Mouse (Mus musculus): ENCODE measurements around the gene Ttc7. TPM values are rescaled to one million over a fixed set of nuclear protein-coding genes. Genes with fewer than 3 reads are reported as not detected.

Ttc7 gene
- total RNA-seq, 1 experiment, result 2.7 TPM

- Histone ChIP-seq H3K9ac (ENCODE audit: insufficient read depth, low read depth, low read length, poor library complexity, severe bottlenecking) (no peak overlapping the region), H3K27ac (ENCODE audit: insufficient read depth, low read depth, low read length, poor library complexity, severe bottlenecking) (no peak overlapping the region), H3K4me1 (ENCODE audit: control insufficient read depth in 2 of 2, insufficient read depth in 2 of 2, low read length in 2 of 2, poor library complexity in 1 of 2) (peaks cover 3 to 8% of the 10 kb centered on the region in 2 experiments; a peak in 3 of 4 replicates), H3K36me3 (ENCODE audit: control insufficient read depth, insufficient read depth, low read length, poor library complexity, severe bottlenecking) (no peaks in the 10 kb centered on the region), H3K9me3 (ENCODE audit: control insufficient read depth, insufficient read depth, low read depth, low read length) (no peaks in the 10 kb centered on the region), H3K4me3 (ENCODE audit: insufficient read depth in 1 of 2, low read depth in 1 of 2, low read length in 2 of 2, poor library complexity in 1 of 2, severe bottlenecking in 1 of 2) (no peak overlapping the region)
- TF ChIP-seq HCFC1 (IDR thresholded peaks at IDR 0.05; ENCODE audit: borderline replicate concordance, insufficient read depth, low read length) (no peak), MAFK (IDR thresholded peaks at IDR 0.05; ENCODE audit: insufficient read depth, low read depth, low read length) (no peak), ZC3H11A (IDR thresholded peaks at IDR 0.05; ENCODE audit: borderline replicate concordance, low read depth, low read length) (no peak), CHD2 (IDR thresholded peaks at IDR 0.05; ENCODE audit: low read depth, low read length) (no peak), ZNF384 (IDR thresholded peaks at IDR 0.05; ENCODE audit: low read depth, low read length) (no peak)
- no peak for DNase-seq (ENCODE audit: low read depth, low spot score)
- in situ Hi-C loops (cut with MboI; ENCODE audit: low sequenced_read_pairs in 2 of 2, unreplicated experiment in 2 of 2), result no loop called here
Measured at GRCm38 (mm10) chr17:87335727-87336126, 53.0 kb downstream of the Ttc7 start.

GRCm38 (mm10) chr17:87336910-87337309 lies 54.2 kb downstream of the Ttc7 start:
- no peak overlapping the region for H3K4me3 ChIP-seq (ENCODE audit: insufficient read depth in 1 of 2, low read depth in 1 of 2, low read length in 2 of 2, poor library complexity in 1 of 2, severe bottlenecking in 1 of 2)
- in situ Hi-C loops (cut with MboI; ENCODE audit: low sequenced_read_pairs in 2 of 2, unreplicated experiment in 2 of 2), result no loop called here
- H3K27ac ChIP-seq (ENCODE audit: insufficient read depth, low read depth, low read length, poor library complexity, severe bottlenecking), result no peak overlapping the region
- no peaks in the 10 kb centered on the region; the same call in 1 of the 2 replicates for H3K36me3 ChIP-seq (ENCODE audit: control insufficient read depth, insufficient read depth, low read length, poor library complexity, severe bottlenecking)
- DNase-seq (ENCODE audit: low read depth, low spot score), result no peak
- H3K9me3 ChIP-seq (ENCODE audit: control insufficient read depth, insufficient read depth, low read depth, low read length), result no peaks in the 10 kb centered on the region
- TF ChIP-seq CHD2 (IDR thresholded peaks at IDR 0.05; ENCODE audit: low read depth, low read length) (no peak), MAFK (IDR thresholded peaks at IDR 0.05; ENCODE audit: insufficient read depth, low read depth, low read length) (no peak), ZNF384 (IDR thresholded peaks at IDR 0.05; ENCODE audit: low read depth, low read length) (no peak), HCFC1 (IDR thresholded peaks at IDR 0.05; ENCODE audit: borderline replicate concordance, insufficient read depth, low read length) (no peak), ZC3H11A (IDR thresholded peaks at IDR 0.05; ENCODE audit: borderline replicate concordance, low read depth, low read length) (no peak)
- no peaks in the 10 kb centered on the region for H3K4me1 ChIP-seq (ENCODE audit: control insufficient read depth in 2 of 2, insufficient read depth in 2 of 2, low read length in 2 of 2, poor library complexity in 1 of 2)
- H3K9ac ChIP-seq (ENCODE audit: insufficient read depth, low read depth, low read length, poor library complexity, severe bottlenecking), result no peak overlapping the region

- in situ Hi-C loops (cut with MboI; ENCODE audit: low sequenced_read_pairs in 2 of 2, unreplicated experiment in 2 of 2), result no loop called here
- no peaks in the 10 kb centered on the region for H3K4me1 ChIP-seq (ENCODE audit: control insufficient read depth in 2 of 2, insufficient read depth in 2 of 2, low read length in 2 of 2, poor library complexity in 1 of 2)
- TF ChIP-seq MAFK (IDR thresholded peaks at IDR 0.05; ENCODE audit: insufficient read depth, low read depth, low read length) (no peak), CHD2 (IDR thresholded peaks at IDR 0.05; ENCODE audit: low read depth, low read length) (no peak), ZNF384 (IDR thresholded peaks at IDR 0.05; ENCODE audit: low read depth, low read length) (no peak), HCFC1 (IDR thresholded peaks at IDR 0.05; ENCODE audit: borderline replicate concordance, insufficient read depth, low read length) (no peak), ZC3H11A (IDR thresholded peaks at IDR 0.05; ENCODE audit: borderline replicate concordance, low read depth, low read length) (no peak)
- H3K9me3 ChIP-seq (ENCODE audit: control insufficient read depth, insufficient read depth, low read depth, low read length), result no peaks in the 10 kb centered on the region
- H3K4me3 ChIP-seq (ENCODE audit: insufficient read depth in 1 of 2, low read depth in 1 of 2, low read length in 2 of 2, poor library complexity in 1 of 2, severe bottlenecking in 1 of 2), result no peak overlapping the region
- H3K27ac ChIP-seq (ENCODE audit: insufficient read depth, low read depth, low read length, poor library complexity, severe bottlenecking), result no peak overlapping the region
- no peak for DNase-seq (ENCODE audit: low read depth, low spot score)
- no peaks in the 10 kb centered on the region; the same call in 1 of the 2 replicates for H3K36me3 ChIP-seq (ENCODE audit: control insufficient read depth, insufficient read depth, low read length, poor library complexity, severe bottlenecking)
- H3K9ac ChIP-seq (ENCODE audit: insufficient read depth, low read depth, low read length, poor library complexity, severe bottlenecking), result no peak overlapping the region
Measured at GRCm38 (mm10) chr17:87337683-87338082, 55.0 kb downstream of the Ttc7 start.

GRCm38 (mm10) chr17:87339122-87339521 lies 56.4 kb downstream of the Ttc7 start:
- H3K4me3 ChIP-seq (ENCODE audit: insufficient read depth in 1 of 2, low read depth in 1 of 2, low read length in 2 of 2, poor library complexity in 1 of 2, severe bottlenecking in 1 of 2), result no peak overlapping the region
- H3K36me3 ChIP-seq (ENCODE audit: control insufficient read depth, insufficient read depth, low read length, poor library complexity, severe bottlenecking), result no peaks in the 10 kb centered on the region; the same call in 1 of the 2 replicates
- TF ChIP-seq HCFC1 (IDR thresholded peaks at IDR 0.05; ENCODE audit: borderline replicate concordance, insufficient read depth, low read length), result no peak
- no peak for TF ChIP-seq ZC3H11A (IDR thresholded peaks at IDR 0.05; ENCODE audit: borderline replicate concordance, low read depth, low read length)
- no peak for TF ChIP-seq MAFK (IDR thresholded peaks at IDR 0.05; ENCODE audit: insufficient read depth, low read depth, low read length)
- H3K4me1 ChIP-seq (ENCODE audit: control insufficient read depth in 2 of 2, insufficient read depth in 2 of 2, low read length in 2 of 2, poor library complexity in 1 of 2), result no peaks in the 10 kb centered on the region
- H3K27ac ChIP-seq (ENCODE audit: insufficient read depth, low read depth, low read length, poor library complexity, severe bottlenecking), result no peak overlapping the region
- H3K9ac ChIP-seq (ENCODE audit: insufficient read depth, low read depth, low read length, poor library complexity, severe bottlenecking), result no peak overlapping the region
- in situ Hi-C loops (cut with MboI; ENCODE audit: low sequenced_read_pairs in 2 of 2, unreplicated experiment in 2 of 2), result no loop called here
- no peaks in the 10 kb centered on the region for H3K9me3 ChIP-seq (ENCODE audit: control insufficient read depth, insufficient read depth, low read depth, low read length)
- no peak for DNase-seq (ENCODE audit: low read depth, low spot score)
